Mouse (Mus musculus) ES-E14 (cell line): Measurements from ENCODE around the gene Rab34. TPM values are rescaled to one million over a fixed set of nuclear protein-coding genes. Genes with fewer than 3 reads are reported as not detected.

Experiments
- DNase-seq: peaks from one replicate; pipeline ENCODE4 v3.0.0-alpha.2; 2013; ENCODE audit warnings: low read depth, low spot score
- H3K27ac ChIP-seq: 2 replicates; pipeline ENCODE4 v1.5.1; 2012; ENCODE audit warnings: low read depth, mild to moderate bottlenecking, low read length, moderate library complexity, mixed read lengths; ENCODE audit not compliant: poor library complexity, insufficient read depth, severe bottlenecking
- H3K36me3 ChIP-seq: 2 replicates; pipeline ENCODE4 v1.6.1; 2012; ENCODE audit warnings: mild to moderate bottlenecking, low read length, moderate library complexity, mixed read lengths; ENCODE audit not compliant: control insufficient read depth, poor library complexity, insufficient read depth, severe bottlenecking
- H3K4me1 ChIP-seq, 2 experiments: fragments of 150-350 bp in 1 of 2; sonication (generic) in 1 of 2; 2 replicates each; pipeline ENCODE4 v1.6.1; 2012; ENCODE audit warnings: low read length in 2 of 2, mild to moderate bottlenecking in 1 of 2, mixed read lengths in 1 of 2; ENCODE audit not compliant: control insufficient read depth in 2 of 2, insufficient read depth in 2 of 2, poor library complexity in 1 of 2
- H3K4me3 ChIP-seq, 2 experiments: fragments of 150-350 bp in 1 of 2; sonication (generic) in 1 of 2; 2 replicates each; pipeline ENCODE4 v1.5.1; 2012; ENCODE audit warnings: low read length in 2 of 2, low read depth in 1 of 2, mild to moderate bottlenecking in 1 of 2, mixed read lengths in 1 of 2; ENCODE audit not compliant: insufficient read depth in 1 of 2, poor library complexity in 1 of 2, severe bottlenecking in 1 of 2
- H3K9ac ChIP-seq: 2 replicates; pipeline ENCODE4 v1.6.1; 2012; ENCODE audit warnings: low read depth, mild to moderate bottlenecking, low read length, mixed read lengths; ENCODE audit not compliant: poor library complexity, insufficient read depth, severe bottlenecking
- H3K9me3 ChIP-seq: fragments of 150-350 bp; sonication (generic); 2 replicates; pipeline ENCODE4 v1.6.1; 2012; ENCODE audit warnings: low read depth, mild to moderate bottlenecking, low read length; ENCODE audit not compliant: control insufficient read depth, insufficient read depth
- CHD2 ChIP-seq: IDR thresholded peaks from 2 replicates; pipeline ENCODE4 v1.6.1; 2014; ENCODE audit warnings: mild to moderate bottlenecking, low read depth, low read length, inconsistent platforms
- HCFC1 ChIP-seq: IDR thresholded peaks from 2 replicates; pipeline ENCODE4 v1.6.1; 2012; ENCODE audit warnings: low read length, inconsistent platforms, borderline replicate concordance; ENCODE audit not compliant: insufficient read depth
- MAFK ChIP-seq: IDR thresholded peaks from 2 replicates; pipeline ENCODE4 v1.6.1; 2014; ENCODE audit warnings: mild to moderate bottlenecking, low read depth, low read length, inconsistent platforms; ENCODE audit not compliant: insufficient read depth
- ZC3H11A ChIP-seq: IDR thresholded peaks from 2 replicates; pipeline ENCODE4 v1.6.1; 2012; ENCODE audit warnings: low read depth, mild to moderate bottlenecking, inconsistent platforms, low read length, borderline replicate concordance
- ZNF384 ChIP-seq: IDR thresholded peaks from 2 replicates; pipeline ENCODE4 v1.6.1; 2012; ENCODE audit warnings: low read depth, low read length, inconsistent platforms
- in situ Hi-C, 2 experiments: fragments of 600-800 bp; cut with MboI; formaldehyde crosslinking; loops; one replicate each; pipeline ENCODE4 v1.15.1; 2025; ENCODE audit warnings: low sequenced_read_pairs in 2 of 2, inconsistent platforms in 1 of 2; ENCODE audit not compliant: unreplicated experiment in 2 of 2
- total RNA-seq: library from RNA; depleted of rRNA; stranded (reverse); fragments of 300-350 nt; gene quantifications from 2 replicates; pipeline ENCODE4 v1.2.3, GENCODE M21; 2012

Rab34 gene
- total RNA-seq, 1 experiment, result 36.1 TPM

- H3K9ac ChIP-seq, result no peak overlapping the region
- H3K36me3 ChIP-seq, result peaks cover 15% of the 10 kb centered on the region
- peaks cover 7 to 11% of the 10 kb centered on the region in 2 experiments; a peak in 3 of 4 replicates for H3K4me1 ChIP-seq
- H3K4me3 ChIP-seq, result no peak overlapping the region
- DNase-seq, result no peak
- in situ Hi-C loops, result no loop called here
- H3K27ac ChIP-seq, result no peak overlapping the region
- no peak for TF ChIP-seq HCFC1
- no peak for TF ChIP-seq ZC3H11A
- TF ChIP-seq CHD2, result no peak
- TF ChIP-seq ZNF384, result no peak
- TF ChIP-seq MAFK, result no peak
- H3K9me3 ChIP-seq, result no peaks in the 10 kb centered on the region
These were observed 41.3 kb upstream of the Rab34 start for GRCm38 (mm10) chr11:78146707-78147543.

- peak; percentile 28 for TF ChIP-seq ZC3H11A
- TF ChIP-seq MAFK, result no peak
- no peak for TF ChIP-seq CHD2
- TF ChIP-seq ZNF384, result 0 out of 2 replicates have a peak, but pooled peaks have one; percentile 49
- TF ChIP-seq HCFC1, result no peak
- in situ Hi-C loops, result no loop called here
- DNase-seq, result no peak
These were observed 37.1 kb upstream of the Rab34 start for GRCm38 (mm10) chr11:78151161-78151560.

GRCm38 (mm10) chr11:78152299-78153231, 35.7 kb upstream of the Rab34 start:
- in situ Hi-C loops, result no loop called here
- Histone ChIP-seq H3K9ac (no peak overlapping the region), H3K9me3 (no peaks in the 10 kb centered on the region), H3K4me3 (no peak overlapping the region), H3K27ac (no peak overlapping the region), H3K36me3 (peaks cover 23% of the 10 kb centered on the region), H3K4me1 (peaks cover 0 to 7% of the 10 kb centered on the region in 2 experiments; a peak in 2 of 4 replicates)
- DNase-seq, result no peak
- TF ChIP-seq ZNF384 (no peak), HCFC1 (no peak), MAFK (no peak), ZC3H11A (no peak), CHD2 (no peak)

More at GRCm38 (mm10) chr11:78151161-78151560, 37.1 kb upstream of the Rab34 start:
- Histone ChIP-seq H3K4me1 (peaks cover 6 to 9% of the 10 kb centered on the region in 2 experiments; a peak in 3 of 4 replicates), H3K36me3 (peaks cover 20% of the 10 kb centered on the region), H3K4me3 (no peak overlapping the region), H3K9me3 (no peaks in the 10 kb centered on the region), H3K27ac (no peak overlapping the region), H3K9ac (no peak overlapping the region)

- in situ Hi-C loops, result no loop called here
- Histone ChIP-seq H3K4me3 (no peak overlapping the region), H3K4me1 (peaks cover 0 to 12% of the 10 kb centered on the region in 2 experiments; a peak in 2 of 4 replicates), H3K9me3 (no peaks in the 10 kb centered on the region), H3K9ac (no peak overlapping the region), H3K27ac (no peak overlapping the region), H3K36me3 (peaks cover 34% of the 10 kb centered on the region)
- TF ChIP-seq MAFK (no peak), CHD2 (no peak), HCFC1 (no peak), ZC3H11A (no peak)
- DNase-seq, result no peak
These were observed 34.5 kb upstream of the Rab34 start for GRCm38 (mm10) chr11:78153778-78154177.
